13 mouse cellular contexts compared by ENCODE assay signal in the genomic region with DNA sequence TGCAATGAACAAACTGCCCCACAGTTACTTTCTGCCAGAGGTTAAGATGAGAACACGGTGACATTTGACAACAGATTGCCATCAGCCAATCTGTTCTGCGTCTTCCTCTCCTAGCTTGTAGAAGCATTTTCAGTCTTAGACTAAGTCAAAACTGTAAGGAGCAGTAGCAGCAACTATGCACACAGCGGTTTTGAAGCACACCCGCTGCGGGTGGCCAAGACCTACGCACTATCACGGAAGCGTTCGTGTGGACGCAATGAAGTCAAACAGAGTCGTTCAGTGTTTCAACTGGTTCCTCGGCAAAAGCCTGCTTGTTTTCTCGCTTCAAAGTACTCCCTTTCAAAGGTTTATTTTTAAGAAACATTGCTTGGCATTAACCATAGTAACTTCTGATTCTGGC.
DNase-seq lines count a peak whose midpoint lies in the region; ATAC-seq and TF ChIP-seq lines count a peak whose summit lies in the region.
"Had no signal": no experiment of that assay in that cellular context is flagged by ENCODE, and none has a peak within 500 bp of the region (broad histone marks: within the 10 kb centered on the region; RNA-seq: fewer than 3 reads in every experiment).

No protein-coding gene starts in this region.

- no peak overlapping the region for H3K9ac ChIP-seq in embryonic facial prominence, embryonic 13.5 days
- no peak overlapping the region for H3K9ac ChIP-seq in heart, embryonic 15.5 days
- no peak overlapping the region for H3K9ac ChIP-seq in lung, postnatal 0 days (replicated peaks; ENCODE audit: low read depth)
- H3K9ac ChIP-seq in midbrain, embryonic 15.5 days, result no peak overlapping the region
- H3K9ac ChIP-seq: embryonic facial prominence, embryonic 12.5 days; kidney, embryonic 15.5 days; liver, embryonic 15.5 days had no signal

- peaks cover 11% of the 10 kb centered on the region for H3K4me1 ChIP-seq in embryonic facial prominence, embryonic 13.5 days
- no peaks in the 10 kb centered on the region for H3K4me1 ChIP-seq in embryonic facial prominence, embryonic 10.5 days
- H3K4me1 ChIP-seq in heart, embryonic 15.5 days (replicated peaks), result peaks cover 8% of the 10 kb centered on the region
- H3K4me1 ChIP-seq in lung, postnatal 0 days (ENCODE audit: insufficient read depth, low read depth, low read length), result no peaks in the 10 kb centered on the region
- H3K4me1 ChIP-seq in midbrain, embryonic 15.5 days, result peaks cover 17% of the 10 kb centered on the region
- H3K4me1 ChIP-seq: kidney, embryonic 15.5 days; liver, embryonic 15.5 days had no signal

- WGBS in embryonic facial prominence, embryonic 13.5 days, result 91% methylated on average over 13 of the region's 13 CpGs
- WGBS in embryonic facial prominence, embryonic 10.5 days, result 94% methylated on average over 13 of the region's 13 CpGs
- WGBS in heart, embryonic 15.5 days, result 49% methylated on average over 13 of the region's 13 CpGs
- 35% methylated on average over 13 of the region's 13 CpGs for WGBS in lung, postnatal 0 days
- WGBS in midbrain, embryonic 15.5 days, result 81% methylated on average over 13 of the region's 13 CpGs

- no peaks in the 10 kb centered on the region for H3K9me3 ChIP-seq in embryonic facial prominence, embryonic 13.5 days
- H3K9me3 ChIP-seq in embryonic facial prominence, embryonic 10.5 days, result no peaks in the 10 kb centered on the region
- H3K9me3 ChIP-seq in heart, embryonic 15.5 days (replicated peaks), result no peaks in the 10 kb centered on the region
- H3K9me3 ChIP-seq in lung, postnatal 0 days (ENCODE audit: low read length), result no peaks in the 10 kb centered on the region
- no peaks in the 10 kb centered on the region for H3K9me3 ChIP-seq in midbrain, embryonic 15.5 days
- H3K9me3 ChIP-seq: embryonic facial prominence, embryonic 12.5 days; kidney, embryonic 15.5 days; liver, embryonic 15.5 days had no signal

- peak overlapping the region; percentile 9; the same call in 1 of the 2 replicates for H3K27ac ChIP-seq in embryonic facial prominence, embryonic 13.5 days
- no peak overlapping the region for H3K27ac ChIP-seq in embryonic facial prominence, embryonic 10.5 days (replicated peaks)
- H3K27ac ChIP-seq in heart, embryonic 15.5 days, result no peak overlapping the region
- H3K27ac ChIP-seq in lung, postnatal 0 days (ENCODE audit: low read length), result no peak overlapping the region
- peak overlapping the region; percentile 73 for H3K27ac ChIP-seq in midbrain, embryonic 15.5 days
- H3K27ac ChIP-seq: embryonic facial prominence, embryonic 12.5 days; kidney, embryonic 15.5 days; liver, embryonic 15.5 days had no signal

- TF ChIP-seq EP300 in lung, postnatal 0 days (IDR thresholded peaks at IDR 0.05), result no peak

- no peaks in the 10 kb centered on the region for H3K36me3 ChIP-seq in embryonic facial prominence, embryonic 13.5 days
- no peaks in the 10 kb centered on the region for H3K36me3 ChIP-seq in embryonic facial prominence, embryonic 10.5 days (replicated peaks)
- no peaks in the 10 kb centered on the region for H3K36me3 ChIP-seq in heart, embryonic 15.5 days
- H3K36me3 ChIP-seq in lung, postnatal 0 days (ENCODE audit: insufficient read depth, low read length), result no peaks in the 10 kb centered on the region
- H3K36me3 ChIP-seq in midbrain, embryonic 15.5 days (replicated peaks), result no peaks in the 10 kb centered on the region
- H3K36me3 ChIP-seq: embryonic facial prominence, embryonic 12.5 days; kidney, embryonic 15.5 days; liver, embryonic 15.5 days had no signal

- H3K4me3 ChIP-seq in embryonic facial prominence, embryonic 13.5 days, result no peak overlapping the region
- H3K4me3 ChIP-seq in embryonic facial prominence, embryonic 10.5 days, result no peak overlapping the region
- no peak overlapping the region for H3K4me3 ChIP-seq in heart, embryonic 15.5 days
- no peak overlapping the region for H3K4me3 ChIP-seq in lung, postnatal 0 days (ENCODE audit: low read depth, low read length)
- H3K4me3 ChIP-seq in midbrain, embryonic 15.5 days, result no peak overlapping the region
- H3K4me3 ChIP-seq: embryonic facial prominence, embryonic 12.5 days; kidney, embryonic 15.5 days; liver, embryonic 15.5 days had no signal

- ATAC-seq in embryonic facial prominence, embryonic 13.5 days (ENCODE audit: insufficient number of reproducible peaks, insufficient read depth, low FRiP score, low TSS enrichment, low read depth), result no peak
- ATAC-seq in heart, embryonic 15.5 days (replicated peaks; ENCODE audit: insufficient number of reproducible peaks, insufficient read depth, low FRiP score, low read depth), result no peak
- no peak for ATAC-seq in lung, postnatal 0 days
- no peak for ATAC-seq in midbrain, embryonic 15.5 days (replicated peaks)
- ATAC-seq: Patski had no signal

- no peak overlapping the region; the same call in 1 of the 2 replicates for H3K4me2 ChIP-seq in embryonic facial prominence, embryonic 13.5 days
- peak overlapping the region; percentile 53 for H3K4me2 ChIP-seq in heart, embryonic 15.5 days
- H3K4me2 ChIP-seq in lung, postnatal 0 days (replicated peaks; ENCODE audit: low read depth, low read length), result peak overlapping the region; percentile 39
- no peak overlapping the region for H3K4me2 ChIP-seq in midbrain, embryonic 15.5 days
- H3K4me2 ChIP-seq: embryonic facial prominence, embryonic 12.5 days; kidney, embryonic 15.5 days; liver, embryonic 15.5 days had no signal

- DNase-seq in embryonic facial prominence, embryonic 10.5 days (ENCODE audit: low spot score), result no peak
- no peak for DNase-seq in heart, adult 18-20 months
- peak; percentile 22 for DNase-seq in lung, postnatal 0 days (ENCODE audit: low spot score)
- DNase-seq in lung, adult 18-20 months, result no peak
- DNase-seq in gastrocnemius, adult 18-20 months (ENCODE audit: low spot score), result no peak
- DNase-seq: thymus, postnatal 14 days had no signal

- H3K27me3 ChIP-seq in embryonic facial prominence, embryonic 13.5 days, result no peaks in the 10 kb centered on the region
- no peaks in the 10 kb centered on the region for H3K27me3 ChIP-seq in embryonic facial prominence, embryonic 10.5 days (replicated peaks; ENCODE audit: low read depth, poor library complexity, severe bottlenecking)
- H3K27me3 ChIP-seq in heart, embryonic 15.5 days, result no peaks in the 10 kb centered on the region
- H3K27me3 ChIP-seq in lung, postnatal 0 days (replicated peaks; ENCODE audit: insufficient read depth, low read length), result no peaks in the 10 kb centered on the region
- no peaks in the 10 kb centered on the region for H3K27me3 ChIP-seq in midbrain, embryonic 15.5 days (replicated peaks)
- H3K27me3 ChIP-seq: embryonic facial prominence, embryonic 12.5 days; kidney, embryonic 15.5 days; liver, embryonic 15.5 days; Patski had no signal

- TF ChIP-seq CTCF in lung, postnatal 0 days (IDR thresholded peaks at IDR 0.05), result no peak

Comparison
In these comparisons a context has a peak if more than half of its experiments do, and no peak if none do; other contexts are left out.
1. H3K27ac ChIP-seq: peak in embryonic facial prominence, embryonic 13.5 days (single experiment) and midbrain, embryonic 15.5 days (single experiment); none in embryonic facial prominence, embryonic 10.5 days (single experiment), heart, embryonic 15.5 days (single experiment) and lung, postnatal 0 days (single experiment).
2. H3K4me2 ChIP-seq: peak in heart, embryonic 15.5 days (single experiment) and lung, postnatal 0 days (single experiment); none in embryonic facial prominence, embryonic 13.5 days (single experiment) and midbrain, embryonic 15.5 days (single experiment).